Mouse (Mus musculus): Measurements from ENCODE around the gene Hist1h4a.

DNA sequence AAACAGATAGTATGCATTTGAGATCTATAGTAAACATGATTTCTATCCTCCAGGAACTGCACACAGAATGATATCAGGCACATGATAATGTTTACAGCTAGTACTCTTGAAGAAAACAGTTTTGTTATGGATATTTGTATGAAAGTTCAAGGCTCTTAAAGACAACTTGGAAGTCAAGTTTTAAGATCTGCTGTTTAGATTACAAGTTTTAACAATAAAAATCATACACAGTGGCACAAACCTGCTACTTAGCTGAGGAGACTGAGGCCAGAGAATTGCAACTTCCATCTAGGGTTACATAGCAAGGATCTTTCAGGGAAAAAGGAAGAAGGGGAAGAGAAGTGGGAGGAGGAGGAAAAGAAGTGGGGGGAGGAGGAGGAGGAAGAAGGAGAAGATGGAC, 6.0 kb downstream of the Hist1h4a start:
- TF ChIP-seq CTCF (conservative IDR thresholded peaks at IDR 0.05; ENCODE audit: low read length) (no peak), POU5F1 (IDR thresholded peaks at IDR 0.05; ENCODE audit: borderline replicate concordance, low read length) (no peak), NANOG (IDR thresholded peaks at IDR 0.05; ENCODE audit: borderline replicate concordance, low read length) (no peak)
